Mouse (Mus musculus) spleen, postnatal 10 days (tissue): ENCODE data around the gene Grm8.

Experiments used
- DNase-seq, 2 experiments: peaks; one replicate each; pipeline ENCODE4 v3.0.0; 2021 to 2022; ENCODE audit warnings: low spot score in 2 of 2

The Grm8 gene

GRCm38 (mm10) chr6:28042339-28042738 is 92.6 kb downstream of the Grm8 start:
- DNase-seq, result no peak

DNA sequence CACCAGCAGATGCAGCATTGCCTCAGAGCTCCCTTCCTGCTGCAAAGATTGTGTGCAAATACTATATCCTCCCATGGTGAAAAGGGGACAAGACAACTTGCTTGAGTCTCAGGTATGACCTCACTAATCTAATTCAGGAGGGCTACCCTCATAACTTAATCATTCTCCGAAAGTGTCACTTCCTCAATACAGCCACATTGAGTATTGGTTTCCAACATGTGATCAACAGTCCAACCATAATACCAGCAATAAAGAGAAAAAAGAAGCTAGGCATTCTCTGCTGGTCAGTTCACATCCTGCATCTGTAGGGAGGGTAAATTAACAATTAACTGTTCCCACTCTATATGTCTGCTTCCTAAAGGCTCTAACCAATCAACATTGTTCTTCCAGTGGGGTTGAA is 94.2 kb downstream of the Grm8 start:
- no peak for DNase-seq

DNA sequence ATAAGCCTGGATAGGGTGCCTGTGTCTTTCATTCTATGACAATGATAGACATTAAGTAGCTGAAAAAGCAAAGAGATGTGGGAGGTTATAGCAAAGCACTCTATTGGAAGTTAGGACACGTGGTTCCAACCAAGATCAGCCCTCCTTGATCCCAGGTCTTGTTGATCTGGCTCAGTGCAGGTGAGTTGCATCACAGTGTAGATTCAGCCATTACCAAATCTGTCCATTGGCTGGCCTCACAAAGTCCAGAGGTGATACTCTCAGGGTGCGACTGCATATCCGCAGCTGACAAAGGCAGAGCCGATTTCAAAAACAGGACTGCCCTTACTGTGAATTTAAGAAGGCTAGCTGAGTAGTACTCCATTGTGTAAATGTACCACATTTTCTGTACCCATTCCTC is 103.0 kb downstream of the Grm8 start:
- no peak for DNase-seq

GRCm38 (mm10) chr6:28017653-28018052 is 117.3 kb downstream of the Grm8 start:
- no peak for DNase-seq

DNA sequence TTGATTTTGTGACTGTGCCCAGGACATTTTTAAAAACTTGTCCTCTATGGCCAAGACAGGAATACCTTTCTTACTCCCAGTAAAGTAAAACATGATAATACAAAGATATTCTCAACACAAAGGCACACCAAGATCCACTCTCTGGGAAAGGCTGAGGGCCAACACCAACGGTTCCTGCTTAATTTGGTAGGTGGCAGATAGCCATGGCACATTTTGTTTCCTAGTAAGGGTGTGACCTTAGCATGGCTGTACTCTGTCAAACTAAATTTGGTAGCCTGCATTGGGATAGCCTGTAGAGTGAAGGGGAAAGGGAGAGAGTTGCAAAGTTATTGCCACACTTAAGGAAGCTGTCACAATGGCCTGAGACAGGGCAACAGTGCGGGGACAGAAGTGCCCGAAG is 128.0 kb downstream of the Grm8 start:
- DNase-seq, result no peak

- no peak for DNase-seq
These were observed 137.7 kb downstream of the Grm8 start for GRCm38 (mm10) chr6:27997250-27997649.

GRCm38 (mm10) chr6:27991241-27991640 is 143.7 kb downstream of the Grm8 start:
- DNase-seq, result no peak

- DNase-seq, result no peak
These were observed 152.4 kb downstream of the Grm8 start for GRCm38 (mm10) chr6:27982598-27982997.

DNA sequence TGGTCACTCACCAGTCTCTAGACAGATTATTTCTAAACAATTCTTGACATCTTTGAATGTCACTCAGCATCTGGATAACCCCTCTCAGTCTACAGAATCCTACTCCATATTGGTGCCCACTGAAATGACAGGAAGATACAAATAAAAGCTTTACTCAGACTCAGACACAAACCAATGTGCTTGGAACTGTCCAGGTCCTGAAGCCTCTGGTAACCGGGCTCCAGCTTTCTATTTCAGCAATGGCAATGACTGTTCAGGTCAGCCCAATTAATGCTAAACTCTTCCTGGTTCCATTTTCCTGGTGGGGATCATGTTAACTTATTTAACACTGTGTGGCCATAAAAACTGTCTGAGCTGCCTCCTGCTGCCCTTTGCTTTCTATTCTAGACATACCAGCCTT is 153.0 kb downstream of the Grm8 start:
- DNase-seq, result no peak

- no peak for DNase-seq
These were observed 157.6 kb downstream of the Grm8 start for GRCm38 (mm10) chr6:27977361-27977760.

DNA sequence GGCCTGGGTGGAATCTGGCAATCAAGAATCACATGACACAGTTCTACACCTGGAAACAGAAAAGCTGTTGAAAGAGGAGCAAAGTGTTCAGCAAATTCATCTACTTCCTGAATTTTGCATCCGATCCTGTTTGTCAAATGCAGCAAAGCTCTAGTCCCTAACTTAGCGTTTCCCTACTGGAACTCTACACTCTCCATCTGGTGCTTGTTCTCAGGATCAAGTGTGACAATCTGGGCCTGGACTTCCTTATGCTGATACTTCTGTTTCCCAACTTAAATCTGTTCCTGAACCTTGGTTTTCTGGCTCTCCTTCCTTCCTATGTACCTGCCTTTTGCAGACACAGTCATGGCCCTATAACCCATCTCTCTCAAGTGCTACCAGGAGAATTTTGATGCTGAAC is 166.1 kb downstream of the Grm8 start:
- no peak for DNase-seq

GRCm38 (mm10) chr6:27967037-27967436 is 167.9 kb downstream of the Grm8 start:
- no peak for DNase-seq

GRCm38 (mm10) chr6:27965237-27965636 is 169.7 kb downstream of the Grm8 start:
- DNase-seq, result no peak

GRCm38 (mm10) chr6:27963887-27964286 is 171.1 kb downstream of the Grm8 start:
- no peak for DNase-seq

- DNase-seq, result no peak
These were observed 178.6 kb downstream of the Grm8 start for GRCm38 (mm10) chr6:27956278-27956857.

GRCm38 (mm10) chr6:27951433-27951832 is 183.5 kb downstream of the Grm8 start:
- no peak for DNase-seq

DNA sequence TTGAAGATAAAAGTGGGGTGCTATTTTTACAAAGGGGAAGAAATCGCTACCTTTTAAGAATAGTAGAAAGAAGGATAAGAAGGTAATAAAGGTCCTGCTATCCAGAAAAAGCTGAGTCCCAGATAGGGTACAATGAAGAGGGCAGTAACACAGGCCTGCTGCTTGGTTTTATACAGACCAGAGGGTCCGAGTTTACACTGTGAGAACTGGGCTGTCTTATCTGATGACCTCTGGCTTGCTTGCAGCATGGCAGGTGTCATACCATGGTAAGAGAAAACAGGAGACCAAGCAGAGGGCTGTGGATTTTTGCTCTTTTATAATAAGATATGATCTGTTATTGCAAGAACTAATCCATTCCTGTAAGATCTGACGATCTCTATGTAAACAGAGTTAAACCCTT is 206.9 kb downstream of the Grm8 start:
- DNase-seq, result no peak

GRCm38 (mm10) chr6:27913281-27913680 is 221.7 kb downstream of the Grm8 start:
- no peak for DNase-seq

DNA sequence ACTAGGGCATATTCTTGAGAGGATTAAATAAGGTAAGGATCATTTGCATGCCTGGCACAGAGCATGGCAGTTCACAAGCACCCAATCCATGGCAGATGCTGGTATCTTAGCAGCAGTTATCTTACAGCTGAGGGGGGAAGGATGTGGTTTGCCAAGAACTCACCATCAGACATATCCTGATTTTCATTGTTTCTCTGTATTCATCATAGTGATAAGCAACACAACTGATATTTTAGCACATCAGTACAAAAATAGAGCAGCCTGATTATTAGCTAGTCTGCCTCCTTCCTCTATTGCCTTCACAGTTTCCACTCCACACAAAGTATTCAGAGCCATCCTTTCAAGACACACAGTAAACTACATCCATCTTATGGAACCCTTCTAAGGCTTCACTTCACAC is 230.6 kb downstream of the Grm8 start:
- DNase-seq, result no peak

DNA sequence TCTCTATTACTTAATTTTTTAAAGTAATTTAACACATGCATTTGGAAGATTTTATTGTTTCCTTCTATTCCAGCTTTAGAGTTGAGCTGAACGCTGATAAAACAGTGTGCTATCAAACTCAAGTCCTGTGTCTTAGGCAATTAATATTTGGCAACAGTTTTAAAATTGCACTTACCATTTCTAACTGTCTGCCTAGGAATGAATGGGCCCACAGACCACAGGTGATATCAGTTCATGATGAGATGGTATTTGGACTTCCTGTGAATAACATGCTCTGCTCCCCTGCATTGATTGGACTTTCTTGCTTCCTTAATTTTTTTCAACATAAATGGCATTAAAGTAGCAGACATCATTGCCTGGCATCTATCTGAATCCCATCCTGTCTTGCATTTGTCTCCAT is 232.8 kb downstream of the Grm8 start:
- no peak for DNase-seq

DNA sequence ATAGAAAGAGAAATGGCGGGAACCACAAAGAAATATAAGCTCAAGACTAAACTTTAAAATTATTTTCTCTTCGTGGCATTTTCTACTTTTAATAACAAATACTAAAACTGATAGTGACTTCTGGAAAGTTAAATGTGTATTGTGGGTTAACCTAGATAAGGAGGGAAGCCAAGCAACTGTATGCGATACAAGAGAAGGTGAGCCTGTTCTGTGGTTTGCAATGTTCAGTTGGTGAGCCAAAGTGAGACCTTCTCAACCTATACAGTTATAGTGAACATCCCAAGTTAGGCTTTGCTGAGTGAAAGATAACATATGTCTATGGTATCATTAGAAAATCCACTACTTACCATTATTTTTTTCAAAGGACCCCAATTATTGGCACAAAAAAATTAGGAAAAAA is 233.6 kb downstream of the Grm8 start:
- DNase-seq, result no peak

DNA sequence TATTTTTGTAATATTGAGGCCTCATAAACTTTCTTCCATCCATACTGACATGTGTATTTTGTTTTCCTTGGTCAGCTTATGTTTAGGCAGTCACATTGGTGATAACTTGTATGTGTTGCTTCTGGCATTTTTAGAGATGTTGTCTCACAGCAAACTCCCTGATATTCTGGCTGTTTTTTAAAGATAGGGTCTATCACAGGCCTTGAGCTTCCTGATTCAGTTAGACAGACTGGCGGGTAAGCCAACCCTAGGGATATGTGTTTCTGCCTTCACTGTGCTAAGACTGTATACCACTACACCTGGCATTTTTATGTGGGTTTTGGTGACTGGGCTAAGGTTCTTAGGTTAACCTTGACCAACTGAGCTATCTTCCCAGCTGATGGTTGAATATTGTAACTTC is 239.8 kb downstream of the Grm8 start:
- no peak for DNase-seq

- no peak for DNase-seq
These were observed 242.1 kb downstream of the Grm8 start for GRCm38 (mm10) chr6:27892886-27893285.

DNA sequence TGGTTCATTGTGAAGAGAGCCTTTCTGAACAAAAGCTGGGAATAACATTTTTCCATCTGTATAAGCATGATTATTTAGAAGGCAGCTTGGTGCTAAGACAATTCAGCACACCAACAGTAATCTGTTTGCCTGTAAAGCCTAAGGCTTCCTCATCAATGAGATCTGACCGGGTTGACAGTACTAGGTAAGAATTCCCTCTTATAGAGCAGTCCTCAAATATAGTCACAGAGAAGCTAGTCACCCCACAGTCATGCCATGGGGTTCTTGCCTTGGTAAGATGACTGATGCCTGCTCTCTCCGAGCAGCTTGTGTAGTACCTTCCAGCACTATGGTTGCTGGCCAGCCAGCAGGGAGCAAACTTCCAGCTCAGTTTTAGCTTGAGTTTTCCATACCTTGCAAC is 246.6 kb downstream of the Grm8 start:
- DNase-seq, result no peak

GRCm38 (mm10) chr6:27887922-27888321 is 247.1 kb downstream of the Grm8 start:
- no peak for DNase-seq
